Mouse (Mus musculus) intestine, embryonic 14.5 days (tissue): Measurements from ENCODE around the gene Chst8. TPM values are rescaled to one million over a fixed set of nuclear protein-coding genes. Genes with fewer than 3 reads are reported as not detected.

Experiments used
- ATAC-seq: fragments of 200-750 bp; cut with Nextera tagmentation; replicated peaks from 2 replicates; pipeline ENCODE4 v1.8.0; 2017; ENCODE audit warnings: low read depth, moderate number of reproducible peaks, moderate TSS enrichment, moderate library complexity; ENCODE audit not compliant: low FRiP score, low TSS enrichment
- DNase-seq: peaks from one replicate; pipeline ENCODE4 v3.0.0-alpha.2; 2018; ENCODE audit warnings: low spot score
- H3K27ac ChIP-seq: fragments of 300-500 bp; sonication (generic); 2 replicates; pipeline ENCODE4 v1.5.1; 2014; ENCODE audit warnings: low read depth, mild to moderate bottlenecking, control low read depth
- H3K27me3 ChIP-seq: fragments of 300-500 bp; sonication (generic); replicated peaks from 2 replicates; pipeline ENCODE4 v1.6.1; 2014; ENCODE audit warnings: low read length, control low read depth; ENCODE audit not compliant: control insufficient read depth, insufficient read depth
- H3K36me3 ChIP-seq: fragments of 300-500 bp; sonication (generic); 2 replicates; pipeline ENCODE4 v1.6.1; 2014; ENCODE audit warnings: low read length, control low read depth; ENCODE audit not compliant: control insufficient read depth, insufficient read depth
- H3K4me1 ChIP-seq: fragments of 300-500 bp; sonication (generic); replicated peaks from 2 replicates; pipeline ENCODE4 v1.6.1; 2014; ENCODE audit warnings: low read length, control low read depth, mixed read lengths; ENCODE audit not compliant: control insufficient read depth, insufficient read depth
- H3K4me2 ChIP-seq: fragments of 300-500 bp; sonication (generic); 2 replicates; pipeline ENCODE4 v1.6.1; 2014; ENCODE audit warnings: low read length
- H3K4me3 ChIP-seq: fragments of 300-500 bp; sonication (generic); 2 replicates; pipeline ENCODE4 v1.5.1; 2014; ENCODE audit warnings: low read depth, low read length, control low read depth, mixed read lengths
- H3K9ac ChIP-seq: fragments of 300-500 bp; sonication (generic); 2 replicates; pipeline ENCODE4 v1.6.1; 2014; ENCODE audit warnings: mild to moderate bottlenecking, low read length
- H3K9me3 ChIP-seq: fragments of 300-500 bp; sonication (generic); 2 replicates; pipeline ENCODE4 v1.6.1; 2016; ENCODE audit warnings: low read length, control low read depth; ENCODE audit not compliant: control insufficient read depth
- WGBS: fragments of 180-500 bp; shearing (Covaris S2); extraction: QIAGEN DNeasy Blood & Tissue Kit; methylation state at CpG from one replicate; pipeline ENCODE4 v1.1.7; 2014; 5-methylcytosine and 5-hydroxymethylcytosine counted together
- polyA plus RNA-seq: library from polyadenylated mRNA; unstranded; fragments of >200 nt; fragmentation: Nextera tagmentation; extraction: Ambion mirVana; gene quantifications from 2 replicates; pipeline ENCODE4 v1.2.1, GENCODE M21; 2014

The Chst8 gene
- polyA plus RNA-seq, 1 experiment from 2014 or later: 2.8 TPM

GRCm38 (mm10) chr7:34798039-34798438, 14.5 kb downstream of the Chst8 start:
- DNase-seq: no peak
- Histone ChIP-seq H3K9ac (no peak overlapping the region), H3K9me3 (no peaks in the 10 kb centered on the region), H3K27ac (no peak overlapping the region), H3K4me1 (peaks cover 15% of the 10 kb centered on the region), H3K27me3 (no peaks in the 10 kb centered on the region), H3K36me3 (no peaks in the 10 kb centered on the region), H3K4me3 (no peak overlapping the region), H3K4me2 (peak overlapping the region; percentile 36)
- 1% methylated on average over 12 of the region's 12 CpGs for WGBS
- no peak; the same call in 1 of the 2 replicates for ATAC-seq

- H3K9ac ChIP-seq: no peak overlapping the region
- no peaks in the 10 kb centered on the region for H3K4me1 ChIP-seq
- no peak overlapping the region for H3K4me3 ChIP-seq
- ATAC-seq (no peak), DNase-seq (no peak)
- no peaks in the 10 kb centered on the region for H3K36me3 ChIP-seq
- 0 out of 2 replicates have a peak, but pooled peaks cover 4% of the 10 kb centered on the region for H3K27me3 ChIP-seq
- H3K4me2 ChIP-seq: no peak overlapping the region
- 73% methylated on average over 7 of the region's 7 CpGs for WGBS
- no peaks in the 10 kb centered on the region for H3K9me3 ChIP-seq
- H3K27ac ChIP-seq: no peak overlapping the region
Observed at GRCm38 (mm10) chr7:34790459-34790858, 22.1 kb downstream of the Chst8 start.

- H3K27ac ChIP-seq: no peak overlapping the region
- no peaks in the 10 kb centered on the region for H3K36me3 ChIP-seq
- ATAC-seq: no peak
- H3K9me3 ChIP-seq: no peaks in the 10 kb centered on the region
- DNase-seq: no peak
- 0 out of 2 replicates have a peak, but pooled peaks cover 4% of the 10 kb centered on the region for H3K27me3 ChIP-seq
- no peak overlapping the region for H3K9ac ChIP-seq
- H3K4me3 ChIP-seq: no peak overlapping the region
- H3K4me2 ChIP-seq: no peak overlapping the region
- H3K4me1 ChIP-seq: no peaks in the 10 kb centered on the region
Observed at GRCm38 (mm10) chr7:34787171-34787570, 25.3 kb downstream of the Chst8 start.

- no peak overlapping the region for H3K4me2 ChIP-seq
- WGBS: 47% methylated on average over 6 of the region's 6 CpGs
- no peaks in the 10 kb centered on the region for H3K9me3 ChIP-seq
- ATAC-seq (no peak), DNase-seq (no peak)
- no peak overlapping the region for H3K4me3 ChIP-seq
- H3K27me3 ChIP-seq: no peaks in the 10 kb centered on the region
- H3K9ac ChIP-seq: no peak overlapping the region
- no peak overlapping the region for H3K27ac ChIP-seq
- no peaks in the 10 kb centered on the region for H3K4me1 ChIP-seq
- H3K36me3 ChIP-seq: no peaks in the 10 kb centered on the region
Observed at GRCm38 (mm10) chr7:34785052-34785451, 27.5 kb downstream of the Chst8 start.

- H3K4me2 ChIP-seq: no peak overlapping the region
- ATAC-seq (no peak), DNase-seq (no peak)
- H3K4me3 ChIP-seq: no peak overlapping the region
- no peaks in the 10 kb centered on the region for H3K4me1 ChIP-seq
- H3K9ac ChIP-seq: no peak overlapping the region
- no peaks in the 10 kb centered on the region for H3K9me3 ChIP-seq
- WGBS: 64% methylated on average over 9 of the region's 9 CpGs
- no peak overlapping the region for H3K27ac ChIP-seq
- no peaks in the 10 kb centered on the region for H3K36me3 ChIP-seq
- no peaks in the 10 kb centered on the region for H3K27me3 ChIP-seq
Observed at GRCm38 (mm10) chr7:34784469-34784868, 28.0 kb downstream of the Chst8 start.

GRCm38 (mm10) chr7:34781988-34782387, 30.5 kb downstream of the Chst8 start:
- no peak for ATAC-seq

GRCm38 (mm10) chr7:34781217-34781616, 31.3 kb downstream of the Chst8 start:
- no peak overlapping the region for H3K4me2 ChIP-seq
- H3K4me1 ChIP-seq: no peaks in the 10 kb centered on the region
- no peaks in the 10 kb centered on the region for H3K9me3 ChIP-seq
- ATAC-seq (no peak), DNase-seq (no peak)
- H3K9ac ChIP-seq: no peak overlapping the region
- no peaks in the 10 kb centered on the region for H3K36me3 ChIP-seq
- WGBS: 91% methylated on average over 2 of the region's 2 CpGs
- H3K27ac ChIP-seq: no peak overlapping the region
- H3K4me3 ChIP-seq: no peak overlapping the region
- no peaks in the 10 kb centered on the region for H3K27me3 ChIP-seq

More at GRCm38 (mm10) chr7:34781988-34782387, 30.5 kb downstream of the Chst8 start:
- H3K27ac ChIP-seq: no peak overlapping the region
- no peaks in the 10 kb centered on the region for H3K27me3 ChIP-seq
- H3K4me2 ChIP-seq: no peak overlapping the region
- no peaks in the 10 kb centered on the region for H3K4me1 ChIP-seq
- no peak overlapping the region for H3K9ac ChIP-seq
- no peaks in the 10 kb centered on the region for H3K36me3 ChIP-seq
- H3K4me3 ChIP-seq: no peak overlapping the region
- no peak for DNase-seq
- no peaks in the 10 kb centered on the region for H3K9me3 ChIP-seq

GRCm38 (mm10) chr7:34778426-34778825, 34.1 kb downstream of the Chst8 start:
- Histone ChIP-seq H3K27me3 (no peaks in the 10 kb centered on the region), H3K9me3 (no peaks in the 10 kb centered on the region), H3K36me3 (no peaks in the 10 kb centered on the region), H3K27ac (no peak overlapping the region), H3K4me3 (no peak overlapping the region), H3K4me2 (no peak overlapping the region), H3K9ac (no peak overlapping the region), H3K4me1 (no peaks in the 10 kb centered on the region)
- DNase-seq: no peak
- no peak for ATAC-seq
- 42% methylated on average over 9 of the region's 9 CpGs for WGBS

- H3K27ac ChIP-seq: no peak overlapping the region
Observed at GRCm38 (mm10) chr7:34775659-34776058, 36.9 kb downstream of the Chst8 start.

More at GRCm38 (mm10) chr7:34775659-34776058, 36.9 kb downstream of the Chst8 start:
- Histone ChIP-seq H3K9me3 (no peaks in the 10 kb centered on the region), H3K36me3 (no peaks in the 10 kb centered on the region), H3K27me3 (no peaks in the 10 kb centered on the region), H3K4me1 (no peaks in the 10 kb centered on the region), H3K9ac (no peak overlapping the region), H3K4me3 (no peak overlapping the region), H3K4me2 (no peak overlapping the region)
- WGBS: 82% methylated on average over 12 of the region's 12 CpGs
- ATAC-seq (no peak), DNase-seq (no peak)
